Mouse (Mus musculus) frontal cortex, postnatal 14 days (tissue): Measurements from ENCODE around the gene Gm21943.
"Not testable (repeated sequence)": the region's sequence is repeated elsewhere in the genome, so short reads cannot be mapped to it uniquely, and the experiment has no call there.

Experiments
- DNase-seq, 2 experiments: peaks; one replicate each; pipeline ENCODE4 v3.0.0; 2022; ENCODE audit warnings: low spot score in 2 of 2

Gene Gm21943

GRCm38 (mm10) chrY:57533644-57534043, at the start of gene Gm21943:
Gene Gm21943, minus strand, starts transcription at chrY:57533744.
- DNase-seq, result not testable (repeated sequence)
